8 mouse cellular contexts compared by ENCODE assay signal in the genomic region with DNA sequence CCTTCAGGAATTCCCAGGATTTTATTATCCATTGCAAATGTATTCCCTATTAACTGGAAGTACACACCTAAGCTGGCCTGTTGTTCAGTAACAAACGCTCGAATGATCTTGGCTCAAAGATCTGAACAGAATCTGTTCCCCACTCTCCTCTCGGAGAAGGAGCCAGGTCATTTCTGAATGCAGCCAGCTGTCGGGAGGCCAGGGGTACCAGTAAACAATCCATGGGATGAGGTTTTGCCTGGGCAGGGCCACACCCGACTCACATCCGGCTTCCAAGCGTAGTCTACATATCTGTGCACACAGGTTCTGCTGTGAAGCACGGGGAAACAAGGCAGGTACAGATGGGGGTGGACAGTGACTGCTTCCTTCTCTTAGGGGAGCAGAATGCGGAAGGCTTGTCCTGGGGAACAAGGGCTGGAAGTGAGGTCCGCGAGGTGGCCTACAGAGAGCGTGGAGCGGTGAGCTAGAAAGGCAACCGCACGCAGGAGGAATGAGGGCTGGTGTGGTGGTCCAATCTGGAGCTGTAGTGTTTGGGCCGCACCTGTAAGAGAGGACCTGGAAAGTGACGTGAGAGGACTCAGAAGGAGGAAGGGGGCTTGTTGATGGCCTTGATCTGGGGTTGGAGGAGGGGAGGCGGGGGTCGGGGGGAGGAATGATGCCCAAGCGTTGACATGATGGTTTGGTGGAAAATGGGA. TPM values are rescaled to one million over a fixed set of nuclear protein-coding genes. Genes with fewer than 3 reads are reported as not detected.
A peak's percentile ranks its signal among the peaks of the same experiment; 100 is the strongest.
DNase-seq lines count a peak whose midpoint lies in the region; ATAC-seq and TF ChIP-seq lines count a peak whose summit lies in the region.

No protein-coding gene starts in this region.

- H3K27ac ChIP-seq in embryonic facial prominence, embryonic 12.5 days = peak overlapping the region; percentile 79
- peak overlapping the region; percentile 86 for H3K27ac ChIP-seq in heart, embryonic 11.5 days (ENCODE audit: low read depth, low read length)
- H3K27ac ChIP-seq in kidney, embryonic 15.5 days = peak overlapping the region; percentile 95
- peak overlapping the region; percentile 84 for H3K27ac ChIP-seq in liver, embryonic 12.5 days
- peak overlapping the region; percentile 96 for H3K27ac ChIP-seq in stomach, postnatal 0 days (replicated peaks)

- TF ChIP-seq CTCF in Patski (IDR thresholded peaks at IDR 0.05) = no peak
- TF ChIP-seq CTCF in stomach, postnatal 0 days (IDR thresholded peaks at IDR 0.05; ENCODE audit: low read depth) = no peak

- under 1% methylated on average over 20 of the region's 20 CpGs for WGBS in embryonic facial prominence, embryonic 12.5 days
- 3% methylated on average over 20 of the region's 20 CpGs for WGBS in heart, embryonic 11.5 days (ENCODE audit: insufficient replicate concordance)
- 1% methylated on average over 20 of the region's 20 CpGs for WGBS in kidney, embryonic 15.5 days
- 2% methylated on average over 20 of the region's 20 CpGs for WGBS in liver, embryonic 12.5 days (ENCODE audit: insufficient replicate concordance)
- WGBS in stomach, postnatal 0 days = under 1% methylated on average over 20 of the region's 20 CpGs

- POLR2A ChIA-PET in Patski (lab: Charles Lee) = interaction anchor here (0.8 to 4.8 kb wide), 5 partner anchors 13 to 22 kb away, joined by 3 to 73 read pairs (median 9); no protein-coding TSS in a partner anchor

- CTCF ChIA-PET in Patski (lab: Charles Lee) = interaction anchor here (1.2 to 4.6 kb wide), 8 partner anchors 12 to 81 kb away, joined by 3 to 37 read pairs (median 6); no protein-coding TSS in a partner anchor

- H3K4me2 ChIP-seq in embryonic facial prominence, embryonic 12.5 days (replicated peaks) = peak overlapping the region; percentile 76
- peak overlapping the region; percentile 85 for H3K4me2 ChIP-seq in heart, embryonic 11.5 days
- H3K4me2 ChIP-seq in kidney, embryonic 15.5 days = peak overlapping the region; percentile 88
- peak overlapping the region; percentile 89 for H3K4me2 ChIP-seq in liver, embryonic 12.5 days
- peak overlapping the region; percentile 76 for H3K4me2 ChIP-seq in stomach, postnatal 0 days (replicated peaks; ENCODE audit: low read depth)

- peak; percentile 69 for DNase-seq in 3134 (ENCODE audit: extremely low read depth, insufficient read length, low spot score)
- no peak for DNase-seq in Patski (ENCODE audit: low read depth, low spot score)
- peak; percentile 83 for DNase-seq in stomach, postnatal 0 days (ENCODE audit: low spot score)

- no peaks in the 10 kb centered on the region for H3K36me3 ChIP-seq in embryonic facial prominence, embryonic 12.5 days
- H3K36me3 ChIP-seq in heart, embryonic 11.5 days (ENCODE audit: control insufficient read depth, insufficient read depth, low read length) = no peaks in the 10 kb centered on the region
- no peaks in the 10 kb centered on the region for H3K36me3 ChIP-seq in kidney, embryonic 15.5 days
- no peaks in the 10 kb centered on the region for H3K36me3 ChIP-seq in liver, embryonic 12.5 days
- H3K36me3 ChIP-seq in stomach, postnatal 0 days (ENCODE audit: control insufficient read depth, insufficient read depth, low read length) = no peaks in the 10 kb centered on the region

- in situ Hi-C loops in Patski (cut with MboI; ENCODE audit: low pct_unique_long_range_greater_than_20kb) = loop anchor here (5.0 kb wide), 1 partner anchor 71 kb away; a partner anchor contains a TSS

- no peak for TF ChIP-seq EP300 in stomach, postnatal 0 days (optimal IDR thresholded peaks at IDR 0.05)

- ATAC-seq in Patski = peak; percentile 50
- ATAC-seq in embryonic facial prominence, embryonic 12.5 days (ENCODE audit: insufficient number of reproducible peaks, insufficient read depth, low FRiP score, low TSS enrichment) = no peak
- ATAC-seq in heart, embryonic 11.5 days (replicated peaks; ENCODE audit: insufficient number of reproducible peaks, low FRiP score, low TSS enrichment) = no peak
- ATAC-seq in kidney, embryonic 15.5 days (replicated peaks; ENCODE audit: low FRiP score) = 0 out of 2 replicates have a peak, but pooled peaks have one; percentile 12
- peak; percentile 51 for ATAC-seq in liver, embryonic 12.5 days
- peak; percentile 14 for ATAC-seq in monocyte, adult 5-6 weeks (replicated peaks; ENCODE audit: insufficient number of reproducible peaks, low FRiP score, low TSS enrichment, poor library complexity, severe bottlenecking)
- peak; percentile 76 for ATAC-seq in stomach, postnatal 0 days (ENCODE audit: low FRiP score, low TSS enrichment)

- no peaks in the 10 kb centered on the region for H3K27me3 ChIP-seq in Patski
- no peaks in the 10 kb centered on the region for H3K27me3 ChIP-seq in embryonic facial prominence, embryonic 12.5 days
- no peaks in the 10 kb centered on the region for H3K27me3 ChIP-seq in heart, embryonic 11.5 days (ENCODE audit: control insufficient read depth, insufficient read depth, low read length)
- H3K27me3 ChIP-seq in kidney, embryonic 15.5 days = no peaks in the 10 kb centered on the region
- peaks cover 16% of the 10 kb centered on the region for H3K27me3 ChIP-seq in liver, embryonic 12.5 days (replicated peaks)
- H3K27me3 ChIP-seq in stomach, postnatal 0 days (ENCODE audit: control insufficient read depth, insufficient read depth, low read length) = no peaks in the 10 kb centered on the region

- H3K9ac ChIP-seq in embryonic facial prominence, embryonic 12.5 days = peak overlapping the region; percentile 51
- peak overlapping the region; percentile 70 for H3K9ac ChIP-seq in heart, embryonic 11.5 days (ENCODE audit: low read depth, low read length)
- H3K9ac ChIP-seq in kidney, embryonic 15.5 days = peak overlapping the region; percentile 57
- H3K9ac ChIP-seq in liver, embryonic 12.5 days = peak overlapping the region; percentile 78
- peak overlapping the region; percentile 70 for H3K9ac ChIP-seq in stomach, postnatal 0 days (ENCODE audit: low read length)

- H3K4me3 ChIP-seq in embryonic facial prominence, embryonic 12.5 days = peak overlapping the region; percentile 56
- H3K4me3 ChIP-seq in heart, embryonic 11.5 days (ENCODE audit: low read depth, low read length) = peak overlapping the region; percentile 70
- peak overlapping the region; percentile 72 for H3K4me3 ChIP-seq in kidney, embryonic 15.5 days (replicated peaks)
- peak overlapping the region; percentile 64 for H3K4me3 ChIP-seq in liver, embryonic 12.5 days
- peak overlapping the region; percentile 59 for H3K4me3 ChIP-seq in stomach, postnatal 0 days (ENCODE audit: low read depth, low read length)

- H3K4me1 ChIP-seq in embryonic facial prominence, embryonic 12.5 days = peaks cover 13% of the 10 kb centered on the region
- peaks cover 13% of the 10 kb centered on the region for H3K4me1 ChIP-seq in heart, embryonic 11.5 days (ENCODE audit: control insufficient read depth, insufficient read depth, low read length)
- peaks cover 42% of the 10 kb centered on the region for H3K4me1 ChIP-seq in kidney, embryonic 15.5 days
- H3K4me1 ChIP-seq in liver, embryonic 12.5 days = peaks cover 61% of the 10 kb centered on the region
- no peaks in the 10 kb centered on the region for H3K4me1 ChIP-seq in stomach, postnatal 0 days (replicated peaks; ENCODE audit: control insufficient read depth, insufficient read depth)

- H3K9me3 ChIP-seq in embryonic facial prominence, embryonic 12.5 days = no peaks in the 10 kb centered on the region
- H3K9me3 ChIP-seq in heart, embryonic 11.5 days (replicated peaks; ENCODE audit: control insufficient read depth, low read length) = no peaks in the 10 kb centered on the region
- no peaks in the 10 kb centered on the region for H3K9me3 ChIP-seq in kidney, embryonic 15.5 days (replicated peaks)
- no peaks in the 10 kb centered on the region for H3K9me3 ChIP-seq in liver, embryonic 12.5 days (replicated peaks)
- no peaks in the 10 kb centered on the region for H3K9me3 ChIP-seq in stomach, postnatal 0 days (ENCODE audit: control insufficient read depth, low read length)

RNA-seq across cellular contexts. Expression of a gene that starts 16.5 kb away (rescaled TPM):
- polyA plus RNA-seq in Patski (2021) = 1,637 TPM
- 1,075 and 1,101 TPM in 2 replicates for polyA plus RNA-seq in embryonic facial prominence, embryonic 12.5 days (2016; fragmentation: Nextera tagmentation; extraction: Ambion mirVana)
- 833 and 922 TPM in 2 replicates for polyA plus RNA-seq in heart, embryonic 11.5 days (2014; fragmentation: Nextera tagmentation; extraction: Ambion mirVana)
- 1,049 and 1,140 TPM in 2 replicates for polyA plus RNA-seq in kidney, embryonic 15.5 days (2015; fragmentation: Nextera tagmentation; extraction: Ambion mirVana)
- polyA plus RNA-seq in liver, embryonic 12.5 days (2016; fragmentation: Nextera tagmentation; extraction: Ambion mirVana) = 657 and 673 TPM in 2 replicates
- 791 to 1,058 TPM (median 1,006 TPM) in 3 replicates for total RNA-seq in monocyte, adult 5-6 weeks (2017)
- 537 and 549 TPM in 2 replicates for polyA plus RNA-seq in stomach, postnatal 0 days (2015; fragmentation: Nextera tagmentation; extraction: Ambion mirVana)

RNA-seq across cellular contexts. Expression of a gene that starts 17.3 kb away (rescaled TPM):
- polyA plus RNA-seq in Patski (2021) = 4.1 TPM
- polyA plus RNA-seq in embryonic facial prominence, embryonic 12.5 days (2016; fragmentation: Nextera tagmentation; extraction: Ambion mirVana) = 0.31 TPM in 2 replicates
- 0.42 TPM in 1 of 2 replicates, not detected in the other for polyA plus RNA-seq in heart, embryonic 11.5 days (2014; fragmentation: Nextera tagmentation; extraction: Ambion mirVana)
- 0.31 and 0.49 TPM in 2 replicates for polyA plus RNA-seq in kidney, embryonic 15.5 days (2015; fragmentation: Nextera tagmentation; extraction: Ambion mirVana)
- polyA plus RNA-seq in liver, embryonic 12.5 days (2016; fragmentation: Nextera tagmentation; extraction: Ambion mirVana) = 0.38 and 0.66 TPM in 2 replicates
- 2.9 TPM in 1 of 3 replicates, not detected in the others for total RNA-seq in monocyte, adult 5-6 weeks (2017)
- polyA plus RNA-seq in stomach, postnatal 0 days (2015; fragmentation: Nextera tagmentation; extraction: Ambion mirVana) = 0.51 and 0.56 TPM in 2 replicates

RNA-seq across cellular contexts. Expression of a gene that starts 27.5 kb away (rescaled TPM):
- 42.0 TPM for polyA plus RNA-seq in Patski (2021)
- polyA plus RNA-seq in embryonic facial prominence, embryonic 12.5 days (2016; fragmentation: Nextera tagmentation; extraction: Ambion mirVana) = 17.0 and 17.7 TPM in 2 replicates
- polyA plus RNA-seq in heart, embryonic 11.5 days (2014; fragmentation: Nextera tagmentation; extraction: Ambion mirVana) = 9.9 and 10.6 TPM in 2 replicates
- 13.3 and 15.6 TPM in 2 replicates for polyA plus RNA-seq in kidney, embryonic 15.5 days (2015; fragmentation: Nextera tagmentation; extraction: Ambion mirVana)
- 11.3 and 11.4 TPM in 2 replicates for polyA plus RNA-seq in liver, embryonic 12.5 days (2016; fragmentation: Nextera tagmentation; extraction: Ambion mirVana)
- total RNA-seq in monocyte, adult 5-6 weeks (2017) = 4.7 to 22.7 TPM (median 19.3 TPM) in 3 replicates
- 3.3 and 4.5 TPM in 2 replicates for polyA plus RNA-seq in stomach, postnatal 0 days (2015; fragmentation: Nextera tagmentation; extraction: Ambion mirVana)

RNA-seq across cellular contexts. Expression of a gene that starts 34.9 kb away (rescaled TPM):
- 83.7 TPM for polyA plus RNA-seq in Patski (2021)
- polyA plus RNA-seq in embryonic facial prominence, embryonic 12.5 days (2016; fragmentation: Nextera tagmentation; extraction: Ambion mirVana) = 39.4 and 42.2 TPM in 2 replicates
- polyA plus RNA-seq in heart, embryonic 11.5 days (2014; fragmentation: Nextera tagmentation; extraction: Ambion mirVana) = 30.8 and 32.7 TPM in 2 replicates
- 41.5 and 42.0 TPM in 2 replicates for polyA plus RNA-seq in kidney, embryonic 15.5 days (2015; fragmentation: Nextera tagmentation; extraction: Ambion mirVana)
- 44.0 and 44.1 TPM in 2 replicates for polyA plus RNA-seq in liver, embryonic 12.5 days (2016; fragmentation: Nextera tagmentation; extraction: Ambion mirVana)
- total RNA-seq in monocyte, adult 5-6 weeks (2017) = 19.1 to 27.0 TPM (median 23.6 TPM) in 3 replicates
- 25.3 and 27.9 TPM in 2 replicates for polyA plus RNA-seq in stomach, postnatal 0 days (2015; fragmentation: Nextera tagmentation; extraction: Ambion mirVana)

Comparison
In these comparisons a context has a peak if more than half of its experiments do, and no peak if none do; other contexts are left out.
1. ATAC-seq: peak in Patski (single experiment), kidney, embryonic 15.5 days (single experiment), liver, embryonic 12.5 days (single experiment), monocyte, adult 5-6 weeks (single experiment) and stomach, postnatal 0 days (single experiment); none in embryonic facial prominence, embryonic 12.5 days (single experiment) and heart, embryonic 11.5 days (single experiment).
2. Peak in every context shown above with its lines, with median percentiles within 50 percentile points of each other: H3K27ac ChIP-seq, H3K4me2 ChIP-seq, H3K4me3 ChIP-seq and H3K9ac ChIP-seq.